Mouse (Mus musculus): ENCODE measurements around the gene Elp5. TPM values are rescaled to one million over a fixed set of nuclear protein-coding genes. Genes with fewer than 3 reads are reported as not detected.

Gene Elp5
- polyA plus RNA-seq, 2 experiments, result 101 to 122 TPM

- H3K4me1 ChIP-seq (ENCODE audit: control insufficient read depth, insufficient read depth, low read length), result peaks cover 14% of the 10 kb centered on the region
- ATAC-seq (ENCODE audit: low FRiP score, low read depth) (no peak), DNase-seq (ENCODE audit: low spot score) (peak; percentile 22)
- under 1% methylated on average over 30 of the region's 65 CpGs for WGBS
- H3K27ac ChIP-seq (replicated peaks; ENCODE audit: low read depth, low read length), result peak overlapping the region; percentile 88
- peak overlapping the region; percentile 88 for H3K4me2 ChIP-seq (replicated peaks; ENCODE audit: low read depth, low read length, severe bottlenecking)
- H3K4me3 ChIP-seq (replicated peaks; ENCODE audit: low read length), result peak overlapping the region; percentile 97
- no peaks in the 10 kb centered on the region for H3K9me3 ChIP-seq (ENCODE audit: control insufficient read depth, low read length)
- TF ChIP-seq POLR2A (IDR thresholded peaks at IDR 0.05; ENCODE audit: borderline replicate concordance, extremely low read depth, insufficient read depth, insufficient read length), result no peak
- no peaks in the 10 kb centered on the region for H3K27me3 ChIP-seq (ENCODE audit: control insufficient read depth, insufficient read depth, low read length)
- peaks cover 36% of the 10 kb centered on the region for H3K36me3 ChIP-seq (ENCODE audit: control insufficient read depth, insufficient read depth, low read length)
- H3K9ac ChIP-seq (ENCODE audit: low read depth, low read length, severe bottlenecking), result peak overlapping the region; percentile 93
These were observed 61.9 kb downstream of the Elp5 start for GRCm38 (mm10) chr11:69920266-69921031.

GRCm38 (mm10) chr11:69919661-69920265 is 62.6 kb downstream of the Elp5 start:
- DNase-seq (ENCODE audit: low spot score), result peak; percentile 78
- no peaks in the 10 kb centered on the region for H3K27me3 ChIP-seq (ENCODE audit: control insufficient read depth, insufficient read depth, low read length)
- H3K4me1 ChIP-seq (ENCODE audit: control insufficient read depth, insufficient read depth, low read length), result peaks cover 21% of the 10 kb centered on the region
- TF ChIP-seq POLR2A (IDR thresholded peaks at IDR 0.05; ENCODE audit: borderline replicate concordance, extremely low read depth, insufficient read depth, insufficient read length), result no peak
- ATAC-seq (ENCODE audit: low FRiP score, low read depth), result no peak
- peaks cover 43% of the 10 kb centered on the region for H3K36me3 ChIP-seq (ENCODE audit: control insufficient read depth, insufficient read depth, low read length)
- H3K9me3 ChIP-seq (ENCODE audit: control insufficient read depth, low read length), result no peaks in the 10 kb centered on the region
- peak overlapping the region; percentile 88 for H3K4me2 ChIP-seq (replicated peaks; ENCODE audit: low read depth, low read length, severe bottlenecking)
- H3K27ac ChIP-seq (replicated peaks; ENCODE audit: low read depth, low read length), result peak overlapping the region; percentile 88
- H3K4me3 ChIP-seq (replicated peaks; ENCODE audit: low read length), result peak overlapping the region; percentile 97
- under 1% methylated on average over 17 of the region's 17 CpGs for WGBS
- peak overlapping the region; percentile 93 for H3K9ac ChIP-seq (ENCODE audit: low read depth, low read length, severe bottlenecking)

- peak overlapping the region; percentile 97 for H3K4me3 ChIP-seq (replicated peaks; ENCODE audit: low read length)
- H3K27me3 ChIP-seq (ENCODE audit: control insufficient read depth, insufficient read depth, low read length), result no peaks in the 10 kb centered on the region
- no peak for ATAC-seq (ENCODE audit: low FRiP score, low read depth)
- no peak overlapping the region for H3K9ac ChIP-seq (ENCODE audit: low read depth, low read length, severe bottlenecking)
- DNase-seq (ENCODE audit: low spot score), result no peak
- H3K4me1 ChIP-seq (ENCODE audit: control insufficient read depth, insufficient read depth, low read length), result peaks cover 23% of the 10 kb centered on the region
- 78% methylated on average over 9 of the region's 9 CpGs for WGBS
- H3K9me3 ChIP-seq (ENCODE audit: control insufficient read depth, low read length), result no peaks in the 10 kb centered on the region
- H3K4me2 ChIP-seq (replicated peaks; ENCODE audit: low read depth, low read length, severe bottlenecking), result peak overlapping the region; percentile 88
- H3K27ac ChIP-seq (replicated peaks; ENCODE audit: low read depth, low read length), result no peak overlapping the region
- no peak for TF ChIP-seq POLR2A (IDR thresholded peaks at IDR 0.05; ENCODE audit: borderline replicate concordance, extremely low read depth, insufficient read depth, insufficient read length)
- H3K36me3 ChIP-seq (ENCODE audit: control insufficient read depth, insufficient read depth, low read length), result peaks cover 44% of the 10 kb centered on the region
These were observed 63.3 kb downstream of the Elp5 start for GRCm38 (mm10) chr11:69919053-69919452.

MicroRNA genes within 50 kb of the gene (microRNA counts, 519-probe panel; counts per million panel counts)
- microRNA mmu-miR-324-3p, result not detected
- microRNA mmu-miR-324-5p, result 2,998 counts per million, percentile 55 among the panel's probes with 10 or more counts

Small RNA genes within 50 kb of the gene (microRNA-seq; reads per million reads assigned to microRNA genes)
- gene Gm44349 (not detected), gene Mir324 (3,544 reads per million, percentile 85 among the genes with 10 or more reads in this experiment)

Other genes with a start within 250 kb of the Elp5 start
Only the 30 nearest of the 36 such genes appear.
- 69.4 and 81.0 TPM in 2 replicates for gene Chrnb1, start 186.6 kb downstream of the Elp5 start, polyA plus RNA-seq (2012; rRNA removed)
- gene Chrnb1, start 186.6 kb downstream of the Elp5 start, polyA plus RNA-seq (2014; fragmentation: Nextera tagmentation; extraction: Ambion mirVana), result 14.1 and 19.0 TPM in 2 replicates
- gene Fgf11, start 180.7 kb downstream of the Elp5 start, polyA plus RNA-seq (2012; rRNA removed), result 17.2 and 17.5 TPM in 2 replicates
- 2.2 and 3.4 TPM in 2 replicates for gene Fgf11, start 180.7 kb downstream of the Elp5 start, polyA plus RNA-seq (2014; fragmentation: Nextera tagmentation; extraction: Ambion mirVana)
- gene Tmem102, start 176.9 kb downstream of the Elp5 start, polyA plus RNA-seq (2012; rRNA removed), result 1.8 TPM in 2 replicates
- gene Tmem102, start 176.9 kb downstream of the Elp5 start, polyA plus RNA-seq (2014; fragmentation: Nextera tagmentation; extraction: Ambion mirVana), result 5.4 and 5.9 TPM in 2 replicates
- gene Gm39566, start 167.2 kb downstream of the Elp5 start, polyA plus RNA-seq (2012; rRNA removed), result not detected in 2 replicates
- not detected in 2 replicates for gene Gm39566, start 167.2 kb downstream of the Elp5 start, polyA plus RNA-seq (2014; fragmentation: Nextera tagmentation; extraction: Ambion mirVana)
- gene Spem2, start 164.1 kb downstream of the Elp5 start, polyA plus RNA-seq (2012; rRNA removed), result not detected in 2 replicates
- not detected in 2 replicates for gene Spem2, start 164.1 kb downstream of the Elp5 start, polyA plus RNA-seq (2014; fragmentation: Nextera tagmentation; extraction: Ambion mirVana)
- 0.65 and 0.79 TPM in 2 replicates for gene Spem1, start 160.3 kb downstream of the Elp5 start, polyA plus RNA-seq (2012; rRNA removed)
- 0.18 TPM in 1 of 2 replicates, not detected in the other for gene Spem1, start 160.3 kb downstream of the Elp5 start, polyA plus RNA-seq (2014; fragmentation: Nextera tagmentation; extraction: Ambion mirVana)
- 96.0 and 123 TPM in 2 replicates for gene Nlgn2, start 144.7 kb downstream of the Elp5 start, polyA plus RNA-seq (2012; rRNA removed)
- 11.1 and 13.4 TPM in 2 replicates for gene Nlgn2, start 144.7 kb downstream of the Elp5 start, polyA plus RNA-seq (2014; fragmentation: Nextera tagmentation; extraction: Ambion mirVana)
- 240 and 292 TPM in 2 replicates for gene Tmem256, start 144.0 kb downstream of the Elp5 start, polyA plus RNA-seq (2012; rRNA removed)
- 368 and 382 TPM in 2 replicates for gene Tmem256, start 144.0 kb downstream of the Elp5 start, polyA plus RNA-seq (2014; fragmentation: Nextera tagmentation; extraction: Ambion mirVana)
- gene Plscr3, start 136.1 kb downstream of the Elp5 start, polyA plus RNA-seq (2012; rRNA removed), result 190 and 214 TPM in 2 replicates
- gene Plscr3, start 136.1 kb downstream of the Elp5 start, polyA plus RNA-seq (2014; fragmentation: Nextera tagmentation; extraction: Ambion mirVana), result 137 and 140 TPM in 2 replicates
- gene Tnk1, start 123.8 kb downstream of the Elp5 start, polyA plus RNA-seq (2012; rRNA removed), result 2.8 TPM in 2 replicates
- 3.2 and 3.3 TPM in 2 replicates for gene Tnk1, start 123.8 kb downstream of the Elp5 start, polyA plus RNA-seq (2014; fragmentation: Nextera tagmentation; extraction: Ambion mirVana)
- gene Tmem95, start 104.5 kb downstream of the Elp5 start, polyA plus RNA-seq (2012; rRNA removed), result not detected in 2 replicates
- gene Tmem95, start 104.5 kb downstream of the Elp5 start, polyA plus RNA-seq (2014; fragmentation: Nextera tagmentation; extraction: Ambion mirVana), result not detected in 2 replicates
- 5.1 and 5.3 TPM in 2 replicates for gene Kctd11, start 101.1 kb downstream of the Elp5 start, polyA plus RNA-seq (2012; rRNA removed)
- gene Kctd11, start 101.1 kb downstream of the Elp5 start, polyA plus RNA-seq (2014; fragmentation: Nextera tagmentation; extraction: Ambion mirVana), result 6.0 and 6.5 TPM in 2 replicates
- gene Acap1, start 87.0 kb downstream of the Elp5 start, polyA plus RNA-seq (2012; rRNA removed), result 2.1 and 2.2 TPM in 2 replicates
- 2.1 TPM in 2 replicates for gene Acap1, start 87.0 kb downstream of the Elp5 start, polyA plus RNA-seq (2014; fragmentation: Nextera tagmentation; extraction: Ambion mirVana)
- 8.6 and 8.9 TPM in 2 replicates for gene 2810408A11Rik, start 81.5 kb downstream of the Elp5 start, polyA plus RNA-seq (2012; rRNA removed)
- gene 2810408A11Rik, start 81.5 kb downstream of the Elp5 start, polyA plus RNA-seq (2014; fragmentation: Nextera tagmentation; extraction: Ambion mirVana), result 8.9 and 12.3 TPM in 2 replicates
- gene Neurl4, start 81.4 kb downstream of the Elp5 start, polyA plus RNA-seq (2012; rRNA removed), result 74.3 and 74.6 TPM in 2 replicates
- 11.4 and 15.0 TPM in 2 replicates for gene Neurl4, start 81.4 kb downstream of the Elp5 start, polyA plus RNA-seq (2014; fragmentation: Nextera tagmentation; extraction: Ambion mirVana)
- gene Gps2, start 68.6 kb downstream of the Elp5 start, polyA plus RNA-seq (2012; rRNA removed), result 94.0 and 110 TPM in 2 replicates
- gene Gps2, start 68.6 kb downstream of the Elp5 start, polyA plus RNA-seq (2014; fragmentation: Nextera tagmentation; extraction: Ambion mirVana), result 67.3 and 74.4 TPM in 2 replicates
- 1,009 and 1,079 TPM in 2 replicates for gene Eif5a, start 60.6 kb downstream of the Elp5 start, polyA plus RNA-seq (2012; rRNA removed)
- gene Eif5a, start 60.6 kb downstream of the Elp5 start, polyA plus RNA-seq (2014; fragmentation: Nextera tagmentation; extraction: Ambion mirVana), result 1,556 and 1,603 TPM in 2 replicates
- 70.1 and 92.8 TPM in 2 replicates for gene Ybx2, start 46.7 kb downstream of the Elp5 start, polyA plus RNA-seq (2012; rRNA removed)
- gene Ybx2, start 46.7 kb downstream of the Elp5 start, polyA plus RNA-seq (2014; fragmentation: Nextera tagmentation; extraction: Ambion mirVana), result 7.2 and 10.2 TPM in 2 replicates
- gene Slc2a4, start 34.3 kb downstream of the Elp5 start, polyA plus RNA-seq (2012; rRNA removed), result 31.0 and 40.4 TPM in 2 replicates
- gene Slc2a4, start 34.3 kb downstream of the Elp5 start, polyA plus RNA-seq (2014; fragmentation: Nextera tagmentation; extraction: Ambion mirVana), result 19.3 and 20.9 TPM in 2 replicates
- gene Cldn7, start 17.7 kb downstream of the Elp5 start, polyA plus RNA-seq (2012; rRNA removed), result 6.3 and 8.7 TPM in 2 replicates
- gene Cldn7, start 17.7 kb downstream of the Elp5 start, polyA plus RNA-seq (2014; fragmentation: Nextera tagmentation; extraction: Ambion mirVana), result 6.1 and 7.6 TPM in 2 replicates
- 117 and 125 TPM in 2 replicates for gene Ctdnep1, start 1.4 kb downstream of the Elp5 start, polyA plus RNA-seq (2012; rRNA removed)
- 38.3 and 40.1 TPM in 2 replicates for gene Ctdnep1, start 1.4 kb downstream of the Elp5 start, polyA plus RNA-seq (2014; fragmentation: Nextera tagmentation; extraction: Ambion mirVana)
- 431 and 477 TPM in 2 replicates for gene Gabarap, start 8.6 kb upstream of the Elp5 start, polyA plus RNA-seq (2012; rRNA removed)
- gene Gabarap, start 8.6 kb upstream of the Elp5 start, polyA plus RNA-seq (2014; fragmentation: Nextera tagmentation; extraction: Ambion mirVana), result 574 and 593 TPM in 2 replicates
- gene Phf23, start 13.3 kb upstream of the Elp5 start, polyA plus RNA-seq (2012; rRNA removed), result 66.7 and 69.2 TPM in 2 replicates
- gene Phf23, start 13.3 kb upstream of the Elp5 start, polyA plus RNA-seq (2014; fragmentation: Nextera tagmentation; extraction: Ambion mirVana), result 51.7 and 60.5 TPM in 2 replicates
- 65.4 and 81.0 TPM in 2 replicates for gene Dvl2, start 18.1 kb upstream of the Elp5 start, polyA plus RNA-seq (2012; rRNA removed)
- gene Dvl2, start 18.1 kb upstream of the Elp5 start, polyA plus RNA-seq (2014; fragmentation: Nextera tagmentation; extraction: Ambion mirVana), result 40.3 and 47.0 TPM in 2 replicates
- gene Acadvl, start 32.9 kb upstream of the Elp5 start, polyA plus RNA-seq (2012; rRNA removed), result 52.9 and 55.4 TPM in 2 replicates
- 71.8 and 77.0 TPM in 2 replicates for gene Acadvl, start 32.9 kb upstream of the Elp5 start, polyA plus RNA-seq (2014; fragmentation: Nextera tagmentation; extraction: Ambion mirVana)
- 89.6 and 99.8 TPM in 2 replicates for gene Dlg4, start 34.4 kb upstream of the Elp5 start, polyA plus RNA-seq (2012; rRNA removed)
- gene Dlg4, start 34.4 kb upstream of the Elp5 start, polyA plus RNA-seq (2014; fragmentation: Nextera tagmentation; extraction: Ambion mirVana), result 9.7 and 10.0 TPM in 2 replicates
- 1.6 and 2.3 TPM in 2 replicates for gene Asgr1, start 71.6 kb upstream of the Elp5 start, polyA plus RNA-seq (2012; rRNA removed)
- 0.99 and 1.2 TPM in 2 replicates for gene Asgr1, start 71.6 kb upstream of the Elp5 start, polyA plus RNA-seq (2014; fragmentation: Nextera tagmentation; extraction: Ambion mirVana)
- 0.24 and 0.53 TPM in 2 replicates for gene Asgr2, start 110.1 kb upstream of the Elp5 start, polyA plus RNA-seq (2012; rRNA removed)
- 0.21 TPM in 1 of 2 replicates, not detected in the other for gene Asgr2, start 110.1 kb upstream of the Elp5 start, polyA plus RNA-seq (2014; fragmentation: Nextera tagmentation; extraction: Ambion mirVana)
- 0.28 and 1.1 TPM in 2 replicates for gene Mgl2, start 147.8 kb upstream of the Elp5 start, polyA plus RNA-seq (2012; rRNA removed)
- gene Mgl2, start 147.8 kb upstream of the Elp5 start, polyA plus RNA-seq (2014; fragmentation: Nextera tagmentation; extraction: Ambion mirVana), result 0.61 and 1.5 TPM in 2 replicates
- gene Clec10a, start 173.7 kb upstream of the Elp5 start, polyA plus RNA-seq (2012; rRNA removed), result 0.85 and 1.6 TPM in 2 replicates
- gene Clec10a, start 173.7 kb upstream of the Elp5 start, polyA plus RNA-seq (2014; fragmentation: Nextera tagmentation; extraction: Ambion mirVana), result 1.2 and 1.8 TPM in 2 replicates